Mouse (Mus musculus) layer of hippocampus, adult 9-10 months (tissue): ENCODE measurements around the gene Gm49416.
"Not testable (repeated sequence)": the region's sequence is repeated elsewhere in the genome, so short reads cannot be mapped to it uniquely, and the experiment has no call there.

Source experiments
- DNase-seq: peaks from one replicate; pipeline ENCODE4 v3.0.0; 2022; ENCODE audit warnings: low spot score

Gm49416 gene

GRCm38 (mm10) chr19:8880311-8881033 is 8.3 kb upstream of the Gm49416 start, which contains the start of gene Uqcc3:
Uqcc3 (minus strand) TSS chr19:8880923.
- peak; percentile 83 for DNase-seq

- no peak for DNase-seq
Observed at GRCm38 (mm10) chr19:8881034-8881392, 7.7 kb upstream of the Gm49416 start.

GRCm38 (mm10) chr19:8883616-8884015 is 5.1 kb upstream of the Gm49416 start, which contains the start of the genes Lbhd1 and Gm49403:
Lbhd1 (plus strand) TSS chr19:8883732.
Gm49403 (plus strand) TSS chr19:8883930.
- DNase-seq: no peak

GRCm38 (mm10) chr19:8886916-8887584 is 1.7 kb upstream of the Gm49416 start:
- no peak for DNase-seq

- no peak for DNase-seq
Observed at GRCm38 (mm10) chr19:8887585-8888463, 902 bp upstream of the Gm49416 start.

GRCm38 (mm10) chr19:8892829-8893766 is 4.4 kb downstream of the Gm49416 start, which contains the start of gene Ints5:
Ints5 (plus strand) TSS chr19:8893005.
- peak; percentile 55 for DNase-seq

- no peak for DNase-seq
Observed at GRCm38 (mm10) chr19:8895397-8895960, 6.8 kb downstream of the Gm49416 start.

- DNase-seq: not testable (repeated sequence)
Observed at GRCm38 (mm10) chr19:8896231-8896630, 7.5 kb downstream of the Gm49416 start.

- not testable (repeated sequence) for DNase-seq
Observed at GRCm38 (mm10) chr19:8897211-8897864, 8.6 kb downstream of the Gm49416 start.

- DNase-seq: peak; percentile 88
Observed at GRCm38 (mm10) chr19:8897865-8898495, 9.3 kb downstream of the Gm49416 start, which contains the start of gene Ganab. Ganab (plus strand) TSS chr19:8898071.

- DNase-seq: no peak
Observed at GRCm38 (mm10) chr19:8898576-8898975, 9.8 kb downstream of the Gm49416 start.

- DNase-seq: no peak
Observed at GRCm38 (mm10) chr19:8899079-8899478, 10.4 kb downstream of the Gm49416 start.

- DNase-seq: no peak
Observed at GRCm38 (mm10) chr19:8903412-8903811, 14.7 kb downstream of the Gm49416 start.

- DNase-seq: no peak
Observed at GRCm38 (mm10) chr19:8908531-8908930, 19.8 kb downstream of the Gm49416 start.

- DNase-seq: no peak
Observed at GRCm38 (mm10) chr19:8911810-8912209, 23.1 kb downstream of the Gm49416 start.

- peak; percentile 15 for DNase-seq
Observed at GRCm38 (mm10) chr19:8914212-8914611, 25.5 kb downstream of the Gm49416 start.

GRCm38 (mm10) chr19:8919000-8919399 is 30.3 kb downstream of the Gm49416 start:
- no peak for DNase-seq

GRCm38 (mm10) chr19:8919684-8920072 is 31.0 kb downstream of the Gm49416 start:
- no peak for DNase-seq

GRCm38 (mm10) chr19:8920073-8920736 is 31.5 kb downstream of the Gm49416 start, which contains the start of gene B3gat3:
B3gat3 (plus strand) TSS chr19:8920374.
- DNase-seq: peak; percentile 88
